Mouse (Mus musculus): ENCODE measurements around the gene Pcyt2. TPM values are rescaled to one million over a fixed set of nuclear protein-coding genes. Genes with fewer than 3 reads are reported as not detected.

Gene Pcyt2
- polyA plus RNA-seq, 1 experiment from 2014 or later, result 126 TPM

DNA sequence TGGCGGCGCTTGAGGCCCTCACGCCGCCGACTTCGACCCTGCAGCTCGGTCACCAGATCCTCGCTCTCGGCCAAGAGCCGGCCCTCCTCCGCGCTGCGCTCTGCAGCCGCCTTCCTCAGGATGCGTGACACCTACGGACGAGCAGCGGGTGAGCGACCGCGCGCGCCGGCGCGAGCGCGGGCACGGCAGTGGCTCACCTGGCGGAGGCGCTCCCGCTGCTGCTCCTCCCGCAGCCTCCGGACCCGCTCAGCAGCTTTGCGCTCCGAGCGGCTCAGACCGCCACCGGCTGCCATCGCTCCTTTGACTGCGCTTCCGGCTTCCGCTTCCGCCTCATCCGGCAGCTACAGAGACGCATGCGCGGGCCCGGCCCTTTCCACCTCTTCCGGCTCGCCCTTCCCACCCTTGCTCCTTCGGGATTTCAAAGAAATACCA lies 7.0 kb upstream of the Pcyt2 start:
- Histone ChIP-seq H3K27ac (ENCODE audit: low read depth, low read length) (peak overlapping the region; percentile 63), H3K4me1 (replicated peaks; ENCODE audit: control insufficient read depth, insufficient read depth, low read length) (peaks cover 2% of the 10 kb centered on the region; the same call in 1 of the 2 replicates), H3K36me3 (ENCODE audit: control insufficient read depth, insufficient read depth, low read length) (peaks cover 8% of the 10 kb centered on the region; the same call in 1 of the 2 replicates), H3K9ac (ENCODE audit: low read length) (peak overlapping the region; percentile 74), H3K27me3 (ENCODE audit: control insufficient read depth, insufficient read depth, low read length) (no peaks in the 10 kb centered on the region), H3K4me3 (ENCODE audit: low read depth, low read length) (peak overlapping the region; percentile 97), H3K4me2 (ENCODE audit: low read depth, low read length, severe bottlenecking) (peak overlapping the region; percentile 94), H3K9me3 (ENCODE audit: control insufficient read depth, low read length) (no peaks in the 10 kb centered on the region)
- ATAC-seq (replicated peaks; ENCODE audit: low FRiP score) (peak; percentile 79), DNase-seq (ENCODE audit: low spot score) (peak; percentile 91)
- under 1% methylated on average over 51 of the region's 53 CpGs for WGBS

DNA sequence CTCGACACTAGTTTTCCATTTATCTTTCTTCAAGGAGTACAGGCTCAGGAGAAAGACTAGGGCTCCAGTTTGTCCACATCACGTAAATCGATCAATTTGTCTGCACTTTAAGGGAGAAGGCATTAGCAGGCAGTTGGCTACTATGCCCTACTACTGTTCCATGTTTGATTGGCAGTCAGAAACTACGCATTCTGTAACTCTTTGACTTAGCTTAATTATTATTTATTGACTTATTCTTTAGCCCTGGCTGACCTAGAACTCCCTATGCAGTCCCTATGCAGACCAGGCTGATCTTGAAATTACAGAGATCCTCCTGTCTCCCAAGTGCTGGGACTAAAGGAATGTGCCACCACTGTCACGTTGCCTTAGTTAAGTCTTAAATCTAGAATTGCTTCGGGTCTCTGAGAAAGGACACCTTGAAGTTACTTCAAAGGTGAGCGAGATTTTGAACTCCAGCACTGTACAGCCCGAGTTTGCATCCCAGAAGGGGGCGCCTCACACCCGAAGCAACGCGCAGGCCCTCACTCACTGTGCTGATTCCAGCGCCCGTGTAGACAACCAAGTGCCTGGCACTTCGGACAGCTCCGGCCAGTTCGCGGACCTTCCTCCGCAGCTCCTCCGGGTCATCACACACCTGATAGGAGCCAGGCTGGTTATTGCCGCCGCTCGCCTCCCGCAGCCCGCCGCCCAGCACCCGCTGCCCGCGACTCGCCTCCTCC lies 6.4 kb upstream of the Pcyt2 start:
- H3K4me2 ChIP-seq (ENCODE audit: low read depth, low read length, severe bottlenecking), result peak overlapping the region; percentile 94
- no peaks in the 10 kb centered on the region; the same call in 1 of the 2 replicates for H3K4me1 ChIP-seq (replicated peaks; ENCODE audit: control insufficient read depth, insufficient read depth, low read length)
- ATAC-seq (replicated peaks; ENCODE audit: low FRiP score), result peak; percentile 70
- 14% methylated on average over 28 of the region's 30 CpGs for WGBS
- DNase-seq (ENCODE audit: low spot score), result peak; percentile 72
- peaks cover 4% of the 10 kb centered on the region; the same call in 1 of the 2 replicates for H3K36me3 ChIP-seq (ENCODE audit: control insufficient read depth, insufficient read depth, low read length)
- no peaks in the 10 kb centered on the region for H3K9me3 ChIP-seq (ENCODE audit: control insufficient read depth, low read length)
- peak overlapping the region; percentile 74 for H3K9ac ChIP-seq (ENCODE audit: low read length)
- H3K27me3 ChIP-seq (ENCODE audit: control insufficient read depth, insufficient read depth, low read length), result no peaks in the 10 kb centered on the region
- H3K27ac ChIP-seq (ENCODE audit: low read depth, low read length), result peak overlapping the region; percentile 63; the same call in 1 of the 2 replicates
- H3K4me3 ChIP-seq (ENCODE audit: low read depth, low read length), result peak overlapping the region; percentile 97

GRCm38 (mm10) chr11:120622805-120623204 lies 5.1 kb upstream of the Pcyt2 start:
- H3K4me2 ChIP-seq (ENCODE audit: low read depth, low read length, severe bottlenecking), result no peak overlapping the region
- no peaks in the 10 kb centered on the region for H3K9me3 ChIP-seq (ENCODE audit: control insufficient read depth, low read length)
- ATAC-seq (replicated peaks; ENCODE audit: low FRiP score) (no peak), DNase-seq (ENCODE audit: low spot score) (no peak)
- no peak overlapping the region for H3K4me3 ChIP-seq (ENCODE audit: low read depth, low read length)
- H3K4me1 ChIP-seq (replicated peaks; ENCODE audit: control insufficient read depth, insufficient read depth, low read length), result no peaks in the 10 kb centered on the region; the same call in 1 of the 2 replicates
- no peak overlapping the region for H3K9ac ChIP-seq (ENCODE audit: low read length)
- no peak overlapping the region for H3K27ac ChIP-seq (ENCODE audit: low read depth, low read length)
- no peaks in the 10 kb centered on the region for H3K27me3 ChIP-seq (ENCODE audit: control insufficient read depth, insufficient read depth, low read length)
- H3K36me3 ChIP-seq (ENCODE audit: control insufficient read depth, insufficient read depth, low read length), result peaks cover 3% of the 10 kb centered on the region; the same call in 1 of the 2 replicates
- 90% methylated on average over 6 of the region's 6 CpGs for WGBS

- 94% methylated on average over 14 of the region's 14 CpGs for WGBS
- no peak overlapping the region for H3K9ac ChIP-seq (ENCODE audit: low read length)
- H3K4me1 ChIP-seq (replicated peaks; ENCODE audit: control insufficient read depth, insufficient read depth, low read length), result peaks cover 11% of the 10 kb centered on the region; the same call in 1 of the 2 replicates
- no peaks in the 10 kb centered on the region for H3K9me3 ChIP-seq (ENCODE audit: control insufficient read depth, low read length)
- H3K4me2 ChIP-seq (ENCODE audit: low read depth, low read length, severe bottlenecking), result no peak overlapping the region
- DNase-seq (ENCODE audit: low spot score) (no peak), ATAC-seq (replicated peaks; ENCODE audit: low FRiP score) (no peak)
- no peaks in the 10 kb centered on the region for H3K27me3 ChIP-seq (ENCODE audit: control insufficient read depth, insufficient read depth, low read length)
- no peak overlapping the region for H3K27ac ChIP-seq (ENCODE audit: low read depth, low read length)
- peaks cover 3% of the 10 kb centered on the region; the same call in 1 of the 2 replicates for H3K36me3 ChIP-seq (ENCODE audit: control insufficient read depth, insufficient read depth, low read length)
- H3K4me3 ChIP-seq (ENCODE audit: low read depth, low read length), result no peak overlapping the region
Observed at GRCm38 (mm10) chr11:120620195-120620594, 2.5 kb upstream of the Pcyt2 start.

DNA sequence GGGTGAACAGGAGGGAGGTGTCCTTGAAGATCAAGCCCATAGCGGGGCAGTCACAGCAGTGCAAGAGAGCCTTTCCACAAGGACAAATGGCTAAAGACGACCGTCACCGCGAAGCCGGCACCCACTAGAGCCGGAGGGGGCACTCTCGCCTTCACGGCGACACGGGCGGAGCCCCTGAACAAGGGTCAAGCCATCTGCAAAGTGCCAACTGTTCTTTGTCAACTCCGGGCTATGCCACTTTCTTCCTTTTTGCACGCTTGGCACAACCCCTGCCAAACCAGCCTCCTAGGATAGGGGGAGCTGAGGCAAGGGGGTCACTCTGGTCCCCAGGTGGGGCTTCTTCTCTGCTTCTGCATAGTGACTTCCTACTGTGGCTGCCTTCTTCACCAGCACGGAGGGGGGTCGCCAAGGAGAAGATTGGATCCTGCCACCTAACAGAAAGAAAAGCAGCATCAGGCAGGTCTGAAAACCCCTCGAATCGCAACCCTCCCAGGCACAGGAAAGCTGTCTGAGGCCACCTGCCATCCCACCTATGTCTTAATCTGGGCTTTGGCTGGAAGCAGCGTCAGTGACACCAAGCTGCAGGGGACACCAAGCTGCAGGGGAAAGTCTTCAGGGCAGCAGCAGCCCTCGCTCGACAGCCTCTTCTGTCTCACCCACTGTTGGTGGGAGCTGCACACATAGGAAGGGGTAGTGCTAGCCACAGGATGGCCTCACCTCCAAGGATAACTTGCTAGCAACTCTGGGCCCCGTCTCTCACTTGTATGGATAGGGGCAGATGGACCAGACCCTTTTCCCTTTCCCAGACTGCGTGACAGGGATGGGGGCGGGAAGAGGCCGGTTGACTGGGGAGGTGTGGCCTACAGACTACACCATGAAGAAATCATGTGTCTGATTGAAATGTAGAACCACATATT lies 1.1 kb upstream of the Pcyt2 start:
- Histone ChIP-seq H3K9ac (ENCODE audit: low read length) (no peak overlapping the region), H3K36me3 (ENCODE audit: control insufficient read depth, insufficient read depth, low read length) (peaks cover 3% of the 10 kb centered on the region; the same call in 1 of the 2 replicates), H3K4me3 (ENCODE audit: low read depth, low read length) (no peak overlapping the region), H3K27me3 (ENCODE audit: control insufficient read depth, insufficient read depth, low read length) (no peaks in the 10 kb centered on the region), H3K27ac (ENCODE audit: low read depth, low read length) (no peak overlapping the region), H3K4me2 (ENCODE audit: low read depth, low read length, severe bottlenecking) (no peak overlapping the region), H3K9me3 (ENCODE audit: control insufficient read depth, low read length) (no peaks in the 10 kb centered on the region), H3K4me1 (replicated peaks; ENCODE audit: control insufficient read depth, insufficient read depth, low read length) (peaks cover 11% of the 10 kb centered on the region; the same call in 1 of the 2 replicates)
- DNase-seq (ENCODE audit: low spot score), result no peak
- ATAC-seq (replicated peaks; ENCODE audit: low FRiP score), result no peak
- WGBS, result 94% methylated on average over 25 of the region's 25 CpGs

- H3K36me3 ChIP-seq (ENCODE audit: control insufficient read depth, insufficient read depth, low read length), result peaks cover 3% of the 10 kb centered on the region; the same call in 1 of the 2 replicates
- peak overlapping the region; percentile 82 for H3K9ac ChIP-seq (ENCODE audit: low read length)
- H3K9me3 ChIP-seq (ENCODE audit: control insufficient read depth, low read length), result no peaks in the 10 kb centered on the region
- H3K4me3 ChIP-seq (ENCODE audit: low read depth, low read length), result peak overlapping the region; percentile 79
- DNase-seq (ENCODE audit: low spot score) (no peak), ATAC-seq (replicated peaks; ENCODE audit: low FRiP score) (no peak)
- peak overlapping the region; percentile 82 for H3K4me2 ChIP-seq (ENCODE audit: low read depth, low read length, severe bottlenecking)
- H3K27ac ChIP-seq (ENCODE audit: low read depth, low read length), result no peak overlapping the region
- H3K27me3 ChIP-seq (ENCODE audit: control insufficient read depth, insufficient read depth, low read length), result no peaks in the 10 kb centered on the region
- H3K4me1 ChIP-seq (replicated peaks; ENCODE audit: control insufficient read depth, insufficient read depth, low read length), result peaks cover 11% of the 10 kb centered on the region; the same call in 1 of the 2 replicates
- 50% methylated on average over 4 of the region's 4 CpGs for WGBS
Observed at GRCm38 (mm10) chr11:120616617-120617294, 980 bp downstream of the Pcyt2 start.

- Histone ChIP-seq H3K4me3 (ENCODE audit: low read depth, low read length) (no peak overlapping the region), H3K36me3 (ENCODE audit: control insufficient read depth, insufficient read depth, low read length) (peaks cover 3% of the 10 kb centered on the region; the same call in 1 of the 2 replicates), H3K9me3 (ENCODE audit: control insufficient read depth, low read length) (no peaks in the 10 kb centered on the region), H3K4me2 (ENCODE audit: low read depth, low read length, severe bottlenecking) (0 out of 2 replicates have a peak overlapping the region, but pooled peaks have one; percentile 21), H3K9ac (ENCODE audit: low read length) (no peak overlapping the region), H3K4me1 (replicated peaks; ENCODE audit: control insufficient read depth, insufficient read depth, low read length) (peaks cover 11% of the 10 kb centered on the region; the same call in 1 of the 2 replicates), H3K27ac (ENCODE audit: low read depth, low read length) (no peak overlapping the region), H3K27me3 (ENCODE audit: control insufficient read depth, insufficient read depth, low read length) (no peaks in the 10 kb centered on the region)
- 92% methylated on average over 11 of the region's 11 CpGs for WGBS
- no peak for ATAC-seq (replicated peaks; ENCODE audit: low FRiP score)
- DNase-seq (ENCODE audit: low spot score), result no peak
Observed at GRCm38 (mm10) chr11:120615606-120616203, 2.0 kb downstream of the Pcyt2 start.
